Comparison of ENCODE assay signal across 8 mouse cellular contexts in the genomic region with DNA sequence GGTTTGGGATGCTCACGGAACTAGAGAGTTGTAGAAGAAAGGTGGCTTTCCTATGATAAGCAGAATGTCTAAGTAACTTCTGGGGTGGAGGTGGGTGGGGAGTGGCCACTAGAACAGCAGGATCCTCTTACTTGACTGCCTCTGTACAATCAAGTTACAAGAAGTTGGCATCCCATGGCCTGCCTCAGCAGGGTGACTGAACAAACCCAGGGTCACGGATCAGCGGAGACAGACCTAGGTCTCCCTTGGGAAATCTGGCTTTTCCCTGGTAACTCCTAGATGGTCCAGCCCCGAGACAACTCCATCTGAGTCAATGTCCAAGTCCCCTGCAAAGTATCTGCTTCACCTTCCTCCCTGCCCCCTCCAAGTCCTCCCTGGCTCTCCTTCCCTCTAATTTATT. TPM values are rescaled to one million over a fixed set of nuclear protein-coding genes. Genes with fewer than 3 reads are reported as not detected.
DNase-seq lines count a peak whose midpoint lies in the region; ATAC-seq and TF ChIP-seq lines count a peak whose summit lies in the region.

No protein-coding gene starts in this region.

- H3K27ac ChIP-seq in heart, embryonic 15.5 days = no peak overlapping the region
- no peak overlapping the region for H3K27ac ChIP-seq in forebrain, embryonic 15.5 days (replicated peaks)
- H3K27ac ChIP-seq in limb, embryonic 15.5 days = no peak overlapping the region
- no peak overlapping the region for H3K27ac ChIP-seq in gastrocnemius, adult 2 months

- intact Hi-C loops in heart, postnatal 14 days (cut with DNase I) = no loop called here
- intact Hi-C loops in gastrocnemius, adult 2 months (cut with DNase I) = no loop called here

- H3K9ac ChIP-seq in heart, embryonic 15.5 days = no peak overlapping the region
- H3K9ac ChIP-seq in forebrain, embryonic 15.5 days (replicated peaks) = peak overlapping the region; percentile 80
- no peak overlapping the region for H3K9ac ChIP-seq in limb, embryonic 15.5 days

- H3K4me1 ChIP-seq in heart, embryonic 15.5 days (replicated peaks) = peaks cover 37% of the 10 kb centered on the region
- H3K4me1 ChIP-seq in forebrain, embryonic 15.5 days = peaks cover 45% of the 10 kb centered on the region
- H3K4me1 ChIP-seq in limb, embryonic 15.5 days = peaks cover 28% of the 10 kb centered on the region

- ATAC-seq in heart, embryonic 15.5 days (replicated peaks; ENCODE audit: insufficient number of reproducible peaks, insufficient read depth, low FRiP score, low read depth) = no peak
- no peak for ATAC-seq in forebrain, embryonic 15.5 days (replicated peaks)
- ATAC-seq in limb, embryonic 15.5 days (ENCODE audit: insufficient number of reproducible peaks, low FRiP score, low TSS enrichment, low read depth) = no peak
- no peak for ATAC-seq in megakaryocyte, adult 5-6 weeks (ENCODE audit: poor library complexity, severe bottlenecking)

- no peaks in the 10 kb centered on the region for H3K9me3 ChIP-seq in heart, embryonic 15.5 days (replicated peaks)
- H3K9me3 ChIP-seq in forebrain, embryonic 15.5 days = no peaks in the 10 kb centered on the region
- no peaks in the 10 kb centered on the region for H3K9me3 ChIP-seq in limb, embryonic 15.5 days

- TF ChIP-seq CTCF in gastrocnemius, adult 2 months (IDR thresholded peaks at IDR 0.05) = no peak

- H3K36me3 ChIP-seq in heart, embryonic 15.5 days = no peaks in the 10 kb centered on the region
- peaks cover 6% of the 10 kb centered on the region; the same call in 1 of the 2 replicates for H3K36me3 ChIP-seq in forebrain, embryonic 15.5 days
- H3K36me3 ChIP-seq in limb, embryonic 15.5 days = no peaks in the 10 kb centered on the region

- H3K27me3 ChIP-seq in heart, embryonic 15.5 days = peaks cover 67% of the 10 kb centered on the region
- no peaks in the 10 kb centered on the region for H3K27me3 ChIP-seq in forebrain, embryonic 15.5 days
- peaks cover 39% of the 10 kb centered on the region for H3K27me3 ChIP-seq in limb, embryonic 15.5 days

- peak overlapping the region; percentile 75; the same call in 1 of the 2 replicates for H3K4me3 ChIP-seq in heart, embryonic 15.5 days
- H3K4me3 ChIP-seq in forebrain, embryonic 15.5 days = peak overlapping the region; percentile 78
- H3K4me3 ChIP-seq in limb, embryonic 15.5 days = no peak overlapping the region
- no peak overlapping the region for H3K4me3 ChIP-seq in gastrocnemius, adult 2 months

- no peak overlapping the region for H3K4me2 ChIP-seq in heart, embryonic 15.5 days
- peak overlapping the region; percentile 84 for H3K4me2 ChIP-seq in forebrain, embryonic 15.5 days (replicated peaks)
- peak overlapping the region; percentile 55; the same call in 1 of the 2 replicates for H3K4me2 ChIP-seq in limb, embryonic 15.5 days

- 69% methylated on average over 4 of the region's 4 CpGs for WGBS in heart, embryonic 15.5 days
- 47% methylated on average over 4 of the region's 4 CpGs for WGBS in forebrain, embryonic 15.5 days
- 51% methylated on average over 4 of the region's 4 CpGs for WGBS in limb, embryonic 15.5 days

- DNase-seq in heart, postnatal 14 days = no peak
- peak; percentile 36 for DNase-seq in CD4-positive helper T cell, adult 2 months (ENCODE audit: low read depth, low spot score)
- no peak for DNase-seq in embryo, embryonic 10.5 days (ENCODE audit: low spot score)
- no peak for DNase-seq in gastrocnemius, adult 2 months

RNA-seq across cellular contexts. Expression of gene Mapk11, which starts 1.5 kb away (rescaled TPM):
- 3.1 and 4.1 TPM in 2 replicates for polyA plus RNA-seq in heart, embryonic 15.5 days (2015; fragmentation: Nextera tagmentation; extraction: Ambion mirVana)
- 1 to 10 TPM; 2.3 to 3.7 TPM for total RNA-seq in heart, postnatal 14 days (2021)
- 42.8 and 42.9 TPM in 2 replicates for polyA plus RNA-seq in forebrain, embryonic 15.5 days (2015; fragmentation: Nextera tagmentation; extraction: Ambion mirVana)
- 7.8 and 8.3 TPM in 2 replicates for polyA plus RNA-seq in limb, embryonic 15.5 days (2015; fragmentation: Nextera tagmentation; extraction: Ambion mirVana)
- total RNA-seq in gastrocnemius, adult 2 months (2021) = 1 to 10 TPM; 1.0 to 1.1 TPM
- 0.40 and 0.43 TPM in 2 replicates for total RNA-seq in megakaryocyte, adult 5-6 weeks (2015)
- 0.24 and 0.51 TPM in 2 replicates for total RNA-seq in megakaryocyte, adult 5-6 weeks (2017)

RNA-seq across cellular contexts. Expression of gene Mapk12, which starts 7.4 kb away (rescaled TPM):
- polyA plus RNA-seq in heart, embryonic 15.5 days (2015; fragmentation: Nextera tagmentation; extraction: Ambion mirVana) = 16.0 and 19.1 TPM in 2 replicates
- 10 to 100 TPM; 16.8 to 18.7 TPM for total RNA-seq in heart, postnatal 14 days (2021)
- polyA plus RNA-seq in forebrain, embryonic 15.5 days (2015; fragmentation: Nextera tagmentation; extraction: Ambion mirVana) = 5.5 and 5.8 TPM in 2 replicates
- 7.1 and 15.4 TPM in 2 replicates for polyA plus RNA-seq in limb, embryonic 15.5 days (2015; fragmentation: Nextera tagmentation; extraction: Ambion mirVana)
- 100 to 1,000 TPM; 128 TPM for total RNA-seq in gastrocnemius, adult 2 months (2021)
- 0.64 and 0.65 TPM in 2 replicates for total RNA-seq in megakaryocyte, adult 5-6 weeks (2015)
- not detected in 2 replicates for total RNA-seq in megakaryocyte, adult 5-6 weeks (2017)

RNA-seq across cellular contexts. Expression of gene Hdac10, which starts 19.4 kb away (rescaled TPM):
- 14.8 and 18.2 TPM in 2 replicates for polyA plus RNA-seq in heart, embryonic 15.5 days (2015; fragmentation: Nextera tagmentation; extraction: Ambion mirVana)
- 1 to 10 TPM; 7.2 to 8.4 TPM for total RNA-seq in heart, postnatal 14 days (2021)
- 31.5 and 38.6 TPM in 2 replicates for polyA plus RNA-seq in forebrain, embryonic 15.5 days (2015; fragmentation: Nextera tagmentation; extraction: Ambion mirVana)
- polyA plus RNA-seq in limb, embryonic 15.5 days (2015; fragmentation: Nextera tagmentation; extraction: Ambion mirVana) = 22.4 and 23.4 TPM in 2 replicates
- total RNA-seq in gastrocnemius, adult 2 months (2021) = 1 to 10 TPM; 5.9 to 6.4 TPM
- 5.3 and 7.8 TPM in 2 replicates for total RNA-seq in megakaryocyte, adult 5-6 weeks (2015)
- total RNA-seq in megakaryocyte, adult 5-6 weeks (2017) = 11.0 and 12.8 TPM in 2 replicates

RNA-seq across cellular contexts. Expression of gene Tubgcp6, which starts 25.0 kb away (rescaled TPM):
- 7.9 and 10.6 TPM in 2 replicates for polyA plus RNA-seq in heart, embryonic 15.5 days (2015; fragmentation: Nextera tagmentation; extraction: Ambion mirVana)
- total RNA-seq in heart, postnatal 14 days (2021) = 10 to 100 TPM; 12.0 to 12.7 TPM
- polyA plus RNA-seq in forebrain, embryonic 15.5 days (2015; fragmentation: Nextera tagmentation; extraction: Ambion mirVana) = 17.5 and 17.7 TPM in 2 replicates
- 12.6 and 12.7 TPM in 2 replicates for polyA plus RNA-seq in limb, embryonic 15.5 days (2015; fragmentation: Nextera tagmentation; extraction: Ambion mirVana)
- 1 to 10 TPM; 6.8 to 8.4 TPM for total RNA-seq in gastrocnemius, adult 2 months (2021)
- total RNA-seq in megakaryocyte, adult 5-6 weeks (2015) = 11.0 and 15.5 TPM in 2 replicates
- 16.0 and 17.3 TPM in 2 replicates for total RNA-seq in megakaryocyte, adult 5-6 weeks (2017)

RNA-seq across cellular contexts. Expression of gene Plxnb2, which starts 32.7 kb away (rescaled TPM):
- polyA plus RNA-seq in heart, embryonic 15.5 days (2015; fragmentation: Nextera tagmentation; extraction: Ambion mirVana) = 76.5 and 109 TPM in 2 replicates
- 100 to 1,000 TPM in 1 of 2 experiments, 10 to 100 TPM in 1; 98.2 to 101 TPM for total RNA-seq in heart, postnatal 14 days (2021)
- 113 and 118 TPM in 2 replicates for polyA plus RNA-seq in forebrain, embryonic 15.5 days (2015; fragmentation: Nextera tagmentation; extraction: Ambion mirVana)
- 144 and 149 TPM in 2 replicates for polyA plus RNA-seq in limb, embryonic 15.5 days (2015; fragmentation: Nextera tagmentation; extraction: Ambion mirVana)
- 1 to 10 TPM; 8.3 to 8.7 TPM for total RNA-seq in gastrocnemius, adult 2 months (2021)
- 95.9 and 101 TPM in 2 replicates for total RNA-seq in megakaryocyte, adult 5-6 weeks (2015)
- 111 and 118 TPM in 2 replicates for total RNA-seq in megakaryocyte, adult 5-6 weeks (2017)

Comparison
In these comparisons a context has a peak if more than half of its experiments do, and no peak if none do; other contexts are left out.
1. H3K4me3 ChIP-seq: peak in heart, embryonic 15.5 days (single experiment) and forebrain, embryonic 15.5 days (single experiment); none in limb, embryonic 15.5 days (single experiment) and gastrocnemius, adult 2 months (single experiment).
2. RNA of gene Mapk12, which starts 7.4 kb away (total RNA-seq): 128 TPM in gastrocnemius, adult 2 months and 16.8 to 18.7 TPM in heart, postnatal 14 days; 0.64 to 0.65 TPM in megakaryocyte, adult 5-6 weeks; every median in the first group is over 10 times any median in the second.